Mouse (Mus musculus): ENCODE results near the gene Gcm1. TPM values are rescaled to one million over a fixed set of nuclear protein-coding genes. Genes with fewer than 3 reads are reported as not detected.
A peak's percentile ranks its signal among the peaks of the same experiment; 100 is the strongest.
"Not testable (repeated sequence)": the region's sequence is repeated elsewhere in the genome, so short reads cannot be mapped to it uniquely, and the experiment has no call there.

The Gcm1 gene
- polyA plus RNA-seq, 1 experiment from 2014 or later = not detected

GRCm38 (mm10) chr9:78050452-78050970 is 1.2 kb upstream of the Gcm1 start:
- ATAC-seq = no peak
- Histone ChIP-seq H3K9ac (no peak overlapping the region), H3K27me3 (replicated peaks) (no peaks in the 10 kb centered on the region; the same call in 1 of the 2 replicates), H3K9me3 (replicated peaks) (no peaks in the 10 kb centered on the region), H3K36me3 (no peaks in the 10 kb centered on the region), H3K4me3 (no peak overlapping the region), H3K4me2 (no peak overlapping the region), H3K4me1 (peaks cover 12% of the 10 kb centered on the region), H3K27ac (no peak overlapping the region)
- 35% methylated on average over 5 of the region's 5 CpGs for WGBS (ENCODE audit: insufficient replicate concordance)

- no peak overlapping the region for H3K4me2 ChIP-seq
- WGBS (ENCODE audit: insufficient replicate concordance) = 74% methylated on average over 8 of the region's 8 CpGs
Observed at GRCm38 (mm10) chr9:78053821-78054220, 2.1 kb downstream of the Gcm1 start.

GRCm38 (mm10) chr9:78054298-78054697 is 2.6 kb downstream of the Gcm1 start:
- no peak overlapping the region for H3K27ac ChIP-seq
- H3K4me1 ChIP-seq = peaks cover 16% of the 10 kb centered on the region
- WGBS (ENCODE audit: insufficient replicate concordance) = 80% methylated on average over 3 of the region's 3 CpGs
- H3K27me3 ChIP-seq (replicated peaks) = no peaks in the 10 kb centered on the region; the same call in 1 of the 2 replicates
- ATAC-seq = no peak
- no peak overlapping the region for H3K4me3 ChIP-seq
- no peak overlapping the region for H3K9ac ChIP-seq
- H3K4me2 ChIP-seq = no peak overlapping the region
- no peaks in the 10 kb centered on the region for H3K36me3 ChIP-seq
- no peaks in the 10 kb centered on the region for H3K9me3 ChIP-seq (replicated peaks)

More at GRCm38 (mm10) chr9:78053821-78054220, 2.1 kb downstream of the Gcm1 start:
- H3K36me3 ChIP-seq = no peaks in the 10 kb centered on the region
- H3K27me3 ChIP-seq (replicated peaks) = no peaks in the 10 kb centered on the region; the same call in 1 of the 2 replicates
- H3K27ac ChIP-seq = no peak overlapping the region
- no peaks in the 10 kb centered on the region for H3K9me3 ChIP-seq (replicated peaks)
- no peak for ATAC-seq
- H3K9ac ChIP-seq = no peak overlapping the region
- H3K4me1 ChIP-seq = peaks cover 11% of the 10 kb centered on the region
- H3K4me3 ChIP-seq = no peak overlapping the region

- Histone ChIP-seq H3K9me3 (replicated peaks) (no peaks in the 10 kb centered on the region), H3K27me3 (replicated peaks) (no peaks in the 10 kb centered on the region), H3K4me2 (peak overlapping the region; percentile 38), H3K4me3 (no peak overlapping the region), H3K4me1 (peaks cover 21% of the 10 kb centered on the region), H3K36me3 (no peaks in the 10 kb centered on the region), H3K9ac (no peak overlapping the region), H3K27ac (0 out of 2 replicates have a peak overlapping the region, but pooled peaks have one; percentile 15)
- ATAC-seq = peak; percentile 83
- WGBS (ENCODE audit: insufficient replicate concordance) = 65% methylated on average over 16 of the region's 16 CpGs
Observed at GRCm38 (mm10) chr9:78059525-78060120, 7.9 kb downstream of the Gcm1 start.

GRCm38 (mm10) chr9:78062392-78062791 is 10.7 kb downstream of the Gcm1 start:
- WGBS (ENCODE audit: insufficient replicate concordance) = 71% methylated on average over 9 of the region's 9 CpGs
- no peak overlapping the region for H3K27ac ChIP-seq
- no peak for ATAC-seq

GRCm38 (mm10) chr9:78064121-78064520 is 12.4 kb downstream of the Gcm1 start:
- H3K4me1 ChIP-seq = peaks cover 7% of the 10 kb centered on the region
- no peak for ATAC-seq

More at GRCm38 (mm10) chr9:78062392-78062791, 10.7 kb downstream of the Gcm1 start:
- no peaks in the 10 kb centered on the region for H3K27me3 ChIP-seq (replicated peaks)
- H3K4me1 ChIP-seq = peaks cover 13% of the 10 kb centered on the region
- no peaks in the 10 kb centered on the region for H3K36me3 ChIP-seq
- no peak overlapping the region for H3K4me3 ChIP-seq
- no peak overlapping the region for H3K4me2 ChIP-seq
- H3K9me3 ChIP-seq (replicated peaks) = no peaks in the 10 kb centered on the region
- no peak overlapping the region for H3K9ac ChIP-seq

GRCm38 (mm10) chr9:78070496-78070895 is 18.8 kb downstream of the Gcm1 start:
- Histone ChIP-seq H3K27ac (no peak overlapping the region), H3K4me1 (no peaks in the 10 kb centered on the region), H3K9ac (no peak overlapping the region), H3K27me3 (replicated peaks) (no peaks in the 10 kb centered on the region), H3K4me2 (no peak overlapping the region), H3K4me3 (no peak overlapping the region), H3K9me3 (replicated peaks) (no peaks in the 10 kb centered on the region), H3K36me3 (no peaks in the 10 kb centered on the region)
- no peak for ATAC-seq
- WGBS (ENCODE audit: insufficient replicate concordance) = 67% methylated on average over 5 of the region's 5 CpGs

More at GRCm38 (mm10) chr9:78064121-78064520, 12.4 kb downstream of the Gcm1 start:
- WGBS (ENCODE audit: insufficient replicate concordance) = 67% methylated on average over 10 of the region's 10 CpGs
- H3K4me3 ChIP-seq = no peak overlapping the region
- no peaks in the 10 kb centered on the region for H3K9me3 ChIP-seq (replicated peaks)
- no peaks in the 10 kb centered on the region for H3K27me3 ChIP-seq (replicated peaks)
- no peak overlapping the region for H3K9ac ChIP-seq
- no peak overlapping the region for H3K4me2 ChIP-seq
- H3K36me3 ChIP-seq = no peaks in the 10 kb centered on the region
- no peak overlapping the region for H3K27ac ChIP-seq

GRCm38 (mm10) chr9:78071626-78072025 is 19.9 kb downstream of the Gcm1 start:
- H3K4me3 ChIP-seq = no peak overlapping the region
- no peaks in the 10 kb centered on the region for H3K27me3 ChIP-seq (replicated peaks)
- no peak for ATAC-seq
- no peaks in the 10 kb centered on the region for H3K36me3 ChIP-seq
- WGBS (ENCODE audit: insufficient replicate concordance) = 60% methylated on average over 4 of the region's 4 CpGs
- H3K4me2 ChIP-seq = no peak overlapping the region
- no peak overlapping the region for H3K9ac ChIP-seq
- no peaks in the 10 kb centered on the region for H3K4me1 ChIP-seq
- no peaks in the 10 kb centered on the region for H3K9me3 ChIP-seq (replicated peaks)
- no peak overlapping the region for H3K27ac ChIP-seq

- not testable (repeated sequence) for H3K9ac ChIP-seq; H3K27me3 ChIP-seq (replicated peaks); H3K27ac ChIP-seq; H3K36me3 ChIP-seq; ATAC-seq; H3K4me2 ChIP-seq; H3K4me3 ChIP-seq; H3K9me3 ChIP-seq (replicated peaks); H3K4me1 ChIP-seq
- 74% methylated on average over 3 of the region's 3 CpGs for WGBS (ENCODE audit: insufficient replicate concordance)
Observed at GRCm38 (mm10) chr9:78073291-78073690, 21.6 kb downstream of the Gcm1 start.

GRCm38 (mm10) chr9:78073713-78074340 is 22.1 kb downstream of the Gcm1 start:
- 77% methylated on average over 13 of the region's 13 CpGs for WGBS (ENCODE audit: insufficient replicate concordance)
- no peaks in the 10 kb centered on the region for H3K4me1 ChIP-seq
- no peaks in the 10 kb centered on the region for H3K27me3 ChIP-seq (replicated peaks)
- H3K4me2 ChIP-seq = no peak overlapping the region
- no peaks in the 10 kb centered on the region for H3K9me3 ChIP-seq (replicated peaks)
- no peaks in the 10 kb centered on the region for H3K36me3 ChIP-seq
- H3K4me3 ChIP-seq = no peak overlapping the region
- no peak overlapping the region for H3K27ac ChIP-seq
- no peak for ATAC-seq
- no peak overlapping the region for H3K9ac ChIP-seq

- no peak overlapping the region for H3K27ac ChIP-seq
- 67% methylated on average over 3 of the region's 3 CpGs for WGBS (ENCODE audit: insufficient replicate concordance)
- no peaks in the 10 kb centered on the region for H3K9me3 ChIP-seq (replicated peaks)
- peaks cover 3% of the 10 kb centered on the region; the same call in 1 of the 2 replicates for H3K36me3 ChIP-seq
- H3K9ac ChIP-seq = no peak overlapping the region
- no peaks in the 10 kb centered on the region for H3K4me1 ChIP-seq
- no peak overlapping the region for H3K4me3 ChIP-seq
- no peaks in the 10 kb centered on the region for H3K27me3 ChIP-seq (replicated peaks)
- no peak for ATAC-seq
- no peak overlapping the region for H3K4me2 ChIP-seq
Observed at GRCm38 (mm10) chr9:78075256-78075655, 23.5 kb downstream of the Gcm1 start.

GRCm38 (mm10) chr9:78078240-78078639 is 26.5 kb downstream of the Gcm1 start:
- Histone ChIP-seq H3K4me1 (no peaks in the 10 kb centered on the region), H3K36me3 (peaks cover 26% of the 10 kb centered on the region), H3K4me3 (no peak overlapping the region), H3K27ac (no peak overlapping the region), H3K9ac (no peak overlapping the region), H3K27me3 (replicated peaks) (no peaks in the 10 kb centered on the region), H3K4me2 (no peak overlapping the region), H3K9me3 (replicated peaks) (no peaks in the 10 kb centered on the region)
- no peak for ATAC-seq
- WGBS (ENCODE audit: insufficient replicate concordance) = 35% methylated on average over 2 of the region's 2 CpGs

All from liver, embryonic 12.5 days (tissue).